Mouse (Mus musculus) B cell, adult 2 months (primary cell): ENCODE results near the gene Atrn.

ENCODE experiments used
- DNase-seq, 2 experiments: peaks; one replicate each; pipeline ENCODE4 v3.0.0; 2022

The Atrn gene

GRCm38 (mm10) chr2:130905751-130906583 is at the start of gene Atrn, which contains the start of gene 4930402H24Rik:
Gene Atrn (plus strand): TSS chr2:130906495.
Gene 4930402H24Rik (minus strand): TSS chr2:130906406.
- peak; percentile 95 for DNase-seq

GRCm38 (mm10) chr2:130862091-130862490 is 44.2 kb upstream of the Atrn start:
- DNase-seq = no peak

- no peak for DNase-seq
These were observed 35.4 kb upstream of the Atrn start for GRCm38 (mm10) chr2:130870916-130871315.

- no peak for DNase-seq
These were observed 28.9 kb upstream of the Atrn start for GRCm38 (mm10) chr2:130877376-130877775.

GRCm38 (mm10) chr2:130886983-130887382 is 19.3 kb upstream of the Atrn start:
- no peak for DNase-seq

GRCm38 (mm10) chr2:130887456-130887855 is 18.8 kb upstream of the Atrn start:
- no peak for DNase-seq

- DNase-seq = no peak
These were observed 9.4 kb upstream of the Atrn start for GRCm38 (mm10) chr2:130896944-130897343.

- DNase-seq = no peak
These were observed 8.4 kb upstream of the Atrn start for GRCm38 (mm10) chr2:130897856-130898255.

GRCm38 (mm10) chr2:130898783-130899182 is 7.5 kb upstream of the Atrn start:
- DNase-seq = no peak

- DNase-seq = peak; percentile 37 to 38
These were observed 455 bp downstream of the Atrn start for GRCm38 (mm10) chr2:130906584-130907315.

- no peak for DNase-seq
These were observed 5.4 kb downstream of the Atrn start for GRCm38 (mm10) chr2:130911691-130912090.

- DNase-seq = no peak
These were observed 8.6 kb downstream of the Atrn start for GRCm38 (mm10) chr2:130914873-130915272.

GRCm38 (mm10) chr2:130916521-130917147 is 10.3 kb downstream of the Atrn start:
- no peak for DNase-seq

- DNase-seq = no peak
These were observed 11.4 kb downstream of the Atrn start for GRCm38 (mm10) chr2:130917686-130918085.

GRCm38 (mm10) chr2:130919062-130919593 is 12.8 kb downstream of the Atrn start:
- no peak for DNase-seq

GRCm38 (mm10) chr2:130924950-130925349 is 18.7 kb downstream of the Atrn start:
- DNase-seq = no peak

GRCm38 (mm10) chr2:130928031-130928430 is 21.7 kb downstream of the Atrn start:
- DNase-seq = no peak

GRCm38 (mm10) chr2:130928530-130928929 is 22.2 kb downstream of the Atrn start:
- DNase-seq = no peak

GRCm38 (mm10) chr2:130929994-130930393 is 23.7 kb downstream of the Atrn start:
- DNase-seq = no peak

GRCm38 (mm10) chr2:130932865-130933264 is 26.6 kb downstream of the Atrn start:
- no peak for DNase-seq

- no peak for DNase-seq
These were observed 43.5 kb downstream of the Atrn start for GRCm38 (mm10) chr2:130949781-130950180.

GRCm38 (mm10) chr2:130950548-130950947 is 44.3 kb downstream of the Atrn start:
- peak; percentile 77 to 82 for DNase-seq

GRCm38 (mm10) chr2:130958906-130959305 is 52.6 kb downstream of the Atrn start:
- DNase-seq = no peak
